Mouse (Mus musculus) ovary, postnatal 36 days (tissue): ENCODE measurements around the gene Dgkz.
A peak's percentile ranks its signal among the peaks of the same experiment; 100 is the strongest.

Experiments
- DNase-seq: peaks from one replicate; pipeline ENCODE4 v3.0.0; 2022; ENCODE audit warnings: low spot score, mixed read lengths

The Dgkz gene

DNA sequence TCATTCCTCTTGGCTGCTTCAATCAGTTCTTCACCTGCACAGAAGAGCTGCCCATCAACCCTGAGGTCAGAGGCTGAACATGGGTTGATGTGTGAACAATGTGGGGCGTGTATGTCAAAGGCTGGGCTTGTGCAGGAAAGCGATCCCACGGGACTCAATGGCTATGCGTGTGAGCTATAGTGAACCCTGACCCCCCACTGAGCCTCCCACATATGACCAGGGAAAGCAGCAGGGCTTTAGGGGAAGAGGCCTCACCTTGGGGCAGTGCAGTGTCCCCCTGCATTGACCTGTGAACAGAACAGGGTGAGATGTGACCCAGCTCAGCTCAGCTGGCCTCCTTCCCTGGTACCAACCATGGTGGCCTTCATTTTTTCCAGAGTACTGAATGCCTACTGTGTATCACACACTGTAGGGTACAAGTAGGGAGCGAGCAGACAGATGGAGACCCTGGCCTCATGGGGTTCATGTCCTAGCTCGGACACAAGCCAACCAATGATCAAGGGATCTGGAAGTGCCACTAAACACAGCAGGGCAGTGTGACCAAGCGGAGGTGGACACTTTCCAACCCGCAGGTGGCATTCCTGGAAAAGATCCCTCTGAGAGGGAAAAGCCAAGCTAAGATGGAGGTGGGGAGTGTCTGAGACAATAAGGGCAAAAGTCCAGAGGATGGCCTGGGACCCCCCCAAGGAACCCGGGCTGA lies 40.7 kb downstream of the Dgkz start:
- no peak for DNase-seq

DNA sequence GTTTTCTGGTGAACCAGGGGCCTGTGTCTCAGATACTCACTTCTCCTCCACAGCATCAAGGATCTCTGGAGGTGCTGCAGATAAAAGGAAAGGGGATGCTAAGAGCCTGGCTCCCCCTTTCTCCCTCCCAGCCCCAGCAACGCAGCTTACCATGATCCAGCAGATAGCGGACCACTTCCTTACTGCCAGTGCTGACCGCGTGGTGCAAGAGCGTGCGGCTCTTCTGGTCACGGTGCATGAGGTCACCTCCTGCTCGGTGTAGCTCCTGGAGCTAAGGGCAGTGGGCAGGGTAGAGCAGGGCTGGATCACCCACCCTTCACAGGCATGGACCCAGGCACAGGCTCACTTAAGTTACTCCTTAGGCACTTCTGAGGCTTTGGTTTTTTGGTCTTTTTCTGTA lies 41.6 kb downstream of the Dgkz start:
- no peak for DNase-seq

DNA sequence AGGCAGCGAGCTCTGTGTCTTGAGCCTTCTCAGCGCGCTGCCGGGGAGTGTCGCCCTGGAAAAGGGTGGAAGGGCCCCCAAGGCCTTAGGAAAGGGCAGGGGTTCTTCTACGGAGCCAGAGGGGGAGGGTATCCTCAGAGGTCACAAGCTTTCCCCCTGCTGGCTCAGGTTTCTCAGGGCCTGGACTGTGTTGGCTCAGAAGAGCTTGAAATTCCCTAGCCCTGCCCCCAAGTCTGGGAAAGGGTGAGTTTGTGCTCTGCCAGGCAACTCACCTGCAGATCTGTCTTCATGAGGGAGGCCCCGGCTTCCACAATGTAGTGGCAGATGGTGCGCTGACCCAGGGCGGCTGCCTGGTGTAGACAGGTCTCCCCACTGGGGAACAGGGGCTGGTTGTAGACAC lies 42.2 kb downstream of the Dgkz start:
- DNase-seq: no peak

DNA sequence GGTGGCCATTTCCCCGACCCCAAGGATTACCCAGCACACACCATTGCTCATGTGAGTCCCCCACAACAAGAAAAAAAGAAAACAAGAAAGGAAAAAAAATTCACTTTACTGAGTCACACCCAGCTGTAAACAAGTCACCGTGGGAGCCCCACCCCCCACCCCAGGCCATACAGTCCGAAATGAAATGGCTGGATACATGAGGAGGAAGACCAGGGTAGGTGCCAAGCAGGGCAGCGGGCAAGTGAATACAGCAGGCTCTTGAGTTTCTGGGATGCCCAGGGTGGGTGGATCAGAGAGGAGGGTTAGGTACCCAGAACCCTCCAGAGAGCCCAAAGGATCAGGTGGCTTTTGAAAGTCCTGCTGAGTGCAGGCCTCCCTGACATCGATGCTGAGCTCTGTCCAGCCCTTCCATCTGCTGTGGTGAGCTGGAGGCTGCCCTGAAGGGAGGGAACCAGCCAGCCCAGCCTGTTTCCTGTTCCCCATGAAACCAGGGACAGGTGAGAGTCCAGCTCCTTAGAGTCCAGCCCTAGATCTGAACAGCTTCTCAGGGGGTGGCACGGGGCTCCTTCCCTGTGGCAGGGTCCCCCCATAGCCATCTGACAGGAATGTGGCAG lies 42.8 kb downstream of the Dgkz start:
- DNase-seq: no peak

DNA sequence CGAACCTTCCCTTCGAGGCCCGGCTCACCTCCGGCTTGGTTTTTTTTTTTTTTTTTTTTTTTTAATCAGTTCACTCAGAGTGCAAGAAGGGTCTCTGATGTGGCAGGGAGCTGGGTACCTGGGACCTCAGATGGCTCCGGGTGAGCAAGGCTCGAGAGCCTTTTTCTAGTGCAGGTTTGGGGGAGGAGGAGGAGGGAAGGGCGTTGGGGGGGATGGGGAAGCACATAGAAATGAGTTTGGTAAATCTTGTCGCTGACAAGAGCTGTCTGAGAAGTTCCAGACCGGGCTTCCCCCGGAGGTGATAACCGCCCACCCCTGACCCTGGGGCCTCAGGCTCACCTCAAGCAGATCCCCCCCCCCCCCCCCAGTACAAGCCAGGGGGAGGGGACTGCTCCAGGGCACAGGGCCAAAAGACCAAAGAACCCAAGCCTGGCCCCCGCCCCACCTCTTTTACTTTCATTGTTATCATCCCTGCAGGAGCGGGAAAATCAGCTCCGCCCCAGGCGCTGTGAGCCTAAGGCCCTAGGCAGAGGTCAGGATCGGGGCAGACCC lies 43.4 kb downstream of the Dgkz start, which contains the start of gene Mdk:
Gene Mdk, minus strand, starts transcription at position 138 of the 552 bp plus-strand sequence.
- no peak for DNase-seq

DNA sequence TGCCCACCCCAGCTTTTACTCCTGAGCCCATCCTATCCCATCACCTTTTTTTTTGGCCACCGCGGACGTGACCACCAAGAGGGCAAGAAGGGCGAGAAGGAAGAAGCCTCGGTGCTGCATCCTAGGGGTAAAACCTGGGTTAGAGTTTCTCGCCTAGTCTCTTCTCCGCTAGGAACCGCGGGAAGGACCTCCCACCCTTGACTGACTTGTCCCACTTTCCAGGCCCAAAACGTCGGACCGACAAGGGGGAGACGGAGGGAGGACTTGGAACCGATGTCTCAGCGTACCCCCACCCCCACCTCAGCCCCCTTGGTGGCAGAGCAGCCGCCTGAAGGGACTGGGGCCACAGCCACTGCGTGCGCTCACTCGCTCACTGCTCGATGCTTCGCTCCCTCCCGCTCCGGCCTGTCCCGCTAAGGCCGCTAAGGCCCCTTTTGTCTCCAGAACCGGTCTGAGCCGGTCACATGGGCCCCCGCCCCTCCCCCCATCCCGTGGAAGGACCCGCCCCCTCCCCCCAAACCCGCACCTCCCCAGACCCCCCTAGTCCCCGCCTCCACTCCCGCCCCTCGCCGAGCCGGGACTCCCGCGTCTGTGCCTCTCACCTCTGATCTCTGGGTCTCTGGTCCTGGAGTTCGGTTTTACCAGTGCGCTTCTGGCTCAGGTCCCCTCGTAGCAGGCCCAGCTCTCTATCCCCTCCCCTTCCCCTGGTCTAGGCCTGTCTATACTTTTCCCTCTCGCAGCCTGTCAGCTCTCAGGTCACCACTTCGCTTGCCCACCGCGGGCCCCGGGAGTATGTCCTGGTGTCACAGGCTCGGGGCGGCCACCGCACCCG lies 44.1 kb downstream of the Dgkz start:
- DNase-seq: peak; percentile 34

DNA sequence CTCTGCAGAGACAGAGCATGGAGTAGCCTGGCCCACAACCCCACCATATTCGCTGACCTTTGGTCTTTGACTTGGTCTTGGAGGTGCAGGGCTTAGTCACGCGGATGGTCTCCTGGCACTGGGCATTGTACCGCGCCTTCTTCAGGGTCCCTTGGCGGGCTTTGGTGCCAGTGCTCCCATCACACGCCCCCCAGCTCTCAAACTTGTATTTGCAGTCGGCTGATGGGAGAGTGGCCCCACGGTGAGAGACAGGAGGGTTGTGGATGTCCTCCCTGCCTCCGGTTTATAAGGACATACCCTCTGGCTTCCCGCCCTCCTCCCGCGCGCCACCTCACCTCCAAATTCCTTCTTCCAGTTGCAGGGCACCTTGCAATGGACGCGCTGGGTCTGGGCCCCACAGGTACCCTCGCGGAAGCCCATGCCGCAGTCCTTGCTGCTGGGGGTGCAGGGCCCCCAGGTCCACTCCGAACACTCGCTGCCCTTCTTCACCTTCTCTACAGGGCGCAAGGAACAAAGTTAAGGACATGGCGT lies 44.8 kb downstream of the Dgkz start:
- DNase-seq: no peak

DNA sequence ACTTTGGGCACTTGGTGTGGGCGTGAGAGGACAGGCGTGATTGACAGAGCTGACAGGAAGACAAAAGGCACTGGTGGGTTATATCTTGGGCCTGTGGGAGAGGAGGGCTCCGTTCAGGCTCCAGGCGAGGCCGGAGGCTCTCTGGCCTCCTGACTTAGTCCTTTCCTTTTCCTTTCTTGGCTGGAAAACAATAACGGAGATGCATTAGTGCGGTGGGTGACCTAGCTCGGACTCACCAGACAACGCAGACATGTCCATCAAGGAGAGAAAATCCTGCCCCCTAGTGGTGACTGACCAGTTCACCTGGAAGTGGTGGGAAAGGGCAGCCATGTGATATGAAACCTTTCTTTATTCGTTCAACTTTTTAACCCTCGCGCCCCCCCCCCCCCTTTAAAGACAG lies 45.7 kb downstream of the Dgkz start:
- no peak for DNase-seq

DNA sequence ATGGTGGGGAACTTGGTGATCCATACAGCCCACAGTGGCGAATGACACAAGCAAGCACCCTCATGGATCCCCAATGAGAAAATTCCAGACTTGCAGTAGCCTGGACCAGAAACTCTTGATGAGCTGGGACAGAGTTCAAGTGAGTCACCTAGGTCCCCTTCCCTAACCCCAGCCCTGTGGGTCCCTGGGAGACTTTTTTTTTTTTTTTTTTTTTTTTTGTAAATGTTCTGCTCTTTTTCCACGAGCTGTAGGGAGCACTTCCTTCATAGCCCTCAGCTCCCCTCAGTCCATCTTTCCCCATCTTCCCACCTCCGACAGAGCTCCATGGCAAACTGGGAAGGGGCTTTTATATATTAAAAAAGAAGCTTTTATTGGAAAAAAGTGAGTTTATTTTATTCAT lies 46.2 kb downstream of the Dgkz start:
- DNase-seq: no peak

DNA sequence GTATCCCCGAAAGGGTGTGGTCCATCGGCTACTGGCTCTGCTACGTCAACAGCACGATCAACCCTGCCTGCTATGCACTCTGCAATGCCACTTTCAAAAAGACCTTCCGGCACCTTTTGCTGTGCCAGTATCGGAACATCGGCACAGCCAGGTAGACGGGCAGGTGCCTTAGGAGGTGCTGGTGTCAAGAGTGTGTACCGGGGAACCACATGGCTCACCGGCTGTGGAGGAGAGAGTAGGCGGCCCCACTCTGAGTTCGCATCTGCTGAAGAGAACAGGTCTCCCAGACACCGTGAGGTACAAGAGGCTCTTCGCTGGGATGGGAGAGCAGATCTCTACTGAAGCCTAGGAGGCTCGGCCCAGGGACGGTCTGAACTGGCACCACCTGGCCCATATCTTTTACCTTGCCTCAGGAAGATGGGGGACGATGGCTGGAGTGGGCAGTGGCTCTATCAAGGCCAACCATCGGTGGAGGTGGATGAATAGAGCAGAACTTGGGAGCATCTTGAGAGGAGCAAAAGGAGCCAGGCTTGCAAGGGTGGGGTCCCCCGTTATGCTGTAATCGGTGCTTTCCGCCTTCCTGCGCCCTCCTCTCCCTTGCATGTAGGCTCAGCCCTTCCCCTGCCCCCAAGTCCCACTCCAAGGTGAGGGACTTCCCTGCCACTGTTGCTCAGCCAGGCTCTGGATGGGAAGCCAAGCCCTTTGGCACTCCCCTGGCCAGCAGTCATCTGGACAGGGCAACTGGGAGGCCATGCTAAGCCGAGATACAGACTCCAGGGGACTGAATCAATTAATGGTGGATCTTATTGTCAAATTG lies 46.9 kb downstream of the Dgkz start:
- DNase-seq: no peak

DNA sequence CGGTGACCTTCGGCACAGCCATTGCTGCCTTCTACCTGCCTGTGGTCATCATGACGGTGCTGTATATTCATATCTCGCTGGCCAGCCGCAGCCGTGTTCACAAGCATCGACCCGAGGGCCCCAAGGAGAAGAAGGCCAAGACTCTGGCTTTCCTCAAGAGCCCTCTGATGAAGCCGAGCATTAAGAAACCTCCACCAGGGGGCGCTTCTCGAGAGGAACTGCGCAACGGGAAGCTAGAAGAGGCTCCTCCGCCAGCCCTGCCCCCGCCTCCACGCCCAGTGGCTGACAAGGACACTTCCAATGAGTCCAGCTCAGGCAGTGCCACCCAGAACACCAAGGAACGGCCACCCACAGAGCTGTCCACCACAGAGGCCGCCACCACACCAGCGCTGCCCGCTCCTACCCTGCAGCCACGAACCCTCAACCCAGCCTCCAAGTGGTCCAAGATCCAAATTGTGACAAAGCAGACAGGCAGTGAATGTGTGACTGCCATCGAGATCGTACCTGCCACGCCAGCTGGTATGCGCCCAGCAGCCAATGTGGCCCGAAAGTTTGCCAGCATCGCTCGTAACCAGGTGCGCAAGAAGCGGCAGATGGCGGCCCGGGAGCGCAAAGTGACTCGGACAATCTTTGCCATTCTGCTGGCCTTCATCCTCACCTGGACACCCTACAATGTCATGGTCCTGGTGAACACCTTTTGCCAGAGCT lies 47.7 kb downstream of the Dgkz start:
- peak; percentile 71 for DNase-seq

DNA sequence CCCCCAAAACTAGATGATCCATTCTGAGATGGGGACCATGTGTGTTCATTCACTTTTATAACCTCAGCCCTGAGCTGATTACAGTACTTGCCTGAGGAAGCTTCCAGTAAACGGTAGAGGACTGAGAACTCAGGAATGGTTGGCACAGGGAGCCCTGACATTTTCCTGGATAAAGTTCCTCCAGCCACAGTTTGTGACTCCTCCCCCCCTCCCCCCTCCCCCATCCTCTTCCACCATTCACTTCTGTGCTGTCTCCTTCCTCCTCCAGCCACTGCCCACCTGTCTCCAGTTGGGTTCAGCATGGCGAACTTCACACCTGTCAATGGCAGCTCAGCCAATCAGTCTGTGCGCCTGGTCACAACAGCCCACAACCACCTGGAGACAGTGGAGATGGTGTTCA lies 48.7 kb downstream of the Dgkz start, which contains the start of gene Chrm4:
Gene Chrm4, plus strand, starts transcription at position 301 of the 400 bp plus-strand sequence.
- no peak for DNase-seq

DNA sequence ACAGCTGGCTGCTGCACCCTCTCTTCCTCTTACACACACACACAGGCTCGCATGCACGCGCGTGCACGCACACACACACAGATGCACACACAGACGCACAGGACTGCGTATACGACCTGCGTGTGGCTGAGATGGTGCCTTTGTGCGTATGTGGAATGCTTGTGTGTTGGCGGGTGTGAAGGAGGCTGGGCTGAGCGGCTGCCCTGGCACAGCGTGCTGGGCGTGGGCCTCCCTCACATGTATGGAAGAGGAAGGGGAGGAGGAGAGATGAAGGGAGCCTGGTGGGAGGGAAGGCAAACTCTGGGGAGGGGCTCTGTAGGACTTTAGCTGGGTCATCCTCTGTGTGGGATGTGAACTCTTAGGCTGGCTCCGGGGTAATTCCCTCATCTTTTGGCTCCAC lies 50.2 kb downstream of the Dgkz start:
- no peak for DNase-seq

DNA sequence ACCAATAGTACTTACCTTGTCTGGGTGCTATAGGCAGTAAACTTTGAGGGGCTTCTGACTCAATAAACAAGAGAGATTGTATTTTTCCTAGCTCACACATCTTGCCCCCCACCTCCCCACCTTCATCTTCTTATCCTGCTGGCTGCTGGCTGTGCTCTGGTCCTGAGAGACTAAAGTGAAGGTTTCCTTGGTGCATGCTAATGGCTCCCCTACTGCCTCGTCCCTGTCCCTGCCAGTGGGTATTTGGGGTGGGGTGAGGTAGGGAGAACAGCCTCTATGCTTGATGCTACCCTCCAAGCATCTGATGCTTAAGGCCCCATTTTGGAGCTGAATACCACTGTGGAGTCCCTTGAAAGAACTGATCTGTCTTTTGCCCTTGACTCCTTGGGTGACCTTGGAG lies 50.9 kb downstream of the Dgkz start:
- DNase-seq: no peak

DNA sequence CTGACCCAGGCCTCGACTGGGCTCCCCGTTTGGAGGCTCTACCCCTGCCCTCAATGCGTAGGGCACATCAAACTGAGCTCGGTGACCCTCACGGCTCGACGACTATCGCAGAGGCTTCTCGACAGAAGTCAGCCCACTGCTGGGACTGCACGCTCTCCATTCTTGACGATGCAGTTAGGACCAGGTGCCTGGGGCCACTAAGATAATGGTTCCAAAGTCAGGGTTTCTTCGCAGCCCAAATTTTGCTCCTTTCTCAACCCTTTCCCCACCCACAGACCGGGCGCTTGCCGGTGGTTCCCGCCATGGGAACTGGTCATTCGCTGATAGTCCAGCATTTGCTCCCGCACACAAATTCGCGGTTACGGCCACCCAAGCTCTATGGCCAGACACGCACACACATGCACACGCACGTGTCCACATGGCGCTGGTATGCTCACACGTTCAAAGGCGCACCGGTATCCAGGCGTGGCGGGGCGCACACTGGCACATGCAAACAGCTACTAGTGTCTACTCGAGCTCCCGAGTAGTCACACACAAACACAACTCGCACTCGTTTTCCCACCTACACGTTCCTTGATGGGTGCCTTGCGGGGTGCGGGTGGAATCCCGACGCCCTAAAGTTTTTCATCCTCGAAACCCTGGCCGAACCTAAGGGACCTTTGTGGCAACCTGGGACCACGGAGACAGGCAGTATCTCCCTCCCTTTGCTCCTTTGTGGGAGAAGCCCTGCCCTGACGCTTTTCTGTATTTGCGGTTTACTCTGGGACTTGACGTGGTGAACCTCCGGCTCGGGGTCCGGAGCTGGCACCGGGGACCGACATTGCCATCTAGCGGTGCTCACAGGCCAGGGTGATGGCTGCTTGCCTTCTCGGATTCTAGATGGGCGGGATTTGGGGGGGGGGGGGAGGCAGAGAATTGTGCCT lies 52.0 kb downstream of the Dgkz start:
- DNase-seq: peak; percentile 73

DNA sequence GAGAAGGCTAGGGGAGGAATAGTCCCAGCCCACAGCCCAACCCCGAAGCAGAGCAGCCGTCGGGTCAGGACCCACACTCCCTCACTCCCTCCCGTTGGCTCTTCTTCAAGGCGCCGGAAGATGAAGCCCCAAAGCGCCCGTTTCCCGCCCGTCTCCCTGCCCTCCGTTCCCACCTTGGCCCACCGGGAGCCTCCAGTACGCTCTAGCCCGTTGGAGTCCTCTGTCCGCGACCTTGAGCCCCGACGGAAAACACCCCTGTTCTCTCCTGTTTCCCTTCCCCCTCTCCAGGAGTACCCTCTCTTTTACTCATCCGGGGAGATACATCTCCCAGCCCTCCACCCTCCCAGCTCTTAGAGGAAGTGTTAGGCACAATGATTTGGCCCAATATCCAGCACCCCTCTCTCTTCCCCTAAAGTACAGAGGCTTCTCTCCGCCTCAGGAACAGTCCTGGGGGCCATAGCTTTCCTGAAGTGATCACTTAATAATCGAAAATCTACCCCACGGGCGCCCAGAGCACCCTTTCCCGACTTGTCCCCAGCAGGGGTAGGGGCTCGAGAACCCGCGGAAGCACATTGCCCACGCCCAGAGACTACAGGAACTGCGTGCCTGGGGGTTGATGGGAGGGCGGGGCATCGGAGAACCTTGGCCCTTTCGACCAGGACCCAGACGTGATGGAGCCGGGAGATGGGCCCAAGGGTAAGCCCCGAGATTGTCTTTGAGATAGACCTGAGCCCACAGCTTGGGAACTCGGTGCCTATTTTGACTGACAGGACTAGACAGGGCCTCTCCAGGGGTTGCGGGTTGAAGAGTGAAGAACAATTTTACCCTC lies 52.9 kb downstream of the Dgkz start:
- DNase-seq: no peak

DNA sequence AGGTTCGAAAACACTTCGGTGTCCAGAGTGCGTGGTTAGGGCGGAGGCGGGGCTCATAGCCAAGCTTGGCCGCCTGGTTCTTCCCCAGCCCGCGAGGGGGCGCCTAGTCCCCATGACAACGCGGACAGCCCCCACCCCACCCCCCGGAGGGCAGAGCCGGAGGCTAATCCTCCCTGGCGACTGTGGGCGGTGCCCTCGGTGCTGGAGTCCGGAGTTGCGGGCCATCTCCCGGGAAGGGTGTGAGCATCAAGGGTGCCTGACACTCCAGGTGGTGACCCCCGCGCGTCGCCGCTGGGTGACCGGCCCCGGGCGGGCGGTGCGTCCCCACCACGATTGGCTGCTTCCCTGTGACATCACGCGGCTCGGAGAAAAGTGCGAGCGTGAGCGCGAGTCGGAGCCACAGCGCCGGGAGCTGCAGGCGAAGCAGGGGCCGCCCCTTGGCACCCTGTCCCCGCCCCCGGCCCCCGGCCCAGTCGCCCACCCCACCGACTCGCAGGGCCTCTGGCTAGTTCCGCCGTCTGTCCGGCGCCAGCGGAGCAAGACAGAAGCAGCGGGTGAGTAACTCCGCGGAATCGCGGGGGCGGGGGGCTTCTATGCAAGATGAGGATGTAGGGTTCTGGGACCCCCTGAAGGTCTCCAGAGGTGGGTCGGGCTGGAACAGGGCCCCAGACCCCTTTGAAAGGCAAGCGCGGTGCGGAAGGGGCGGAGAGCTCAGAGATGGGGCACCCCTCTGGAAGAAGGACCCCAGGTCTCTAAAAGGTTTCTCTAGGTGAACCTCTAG lies 53.7 kb downstream of the Dgkz start:
- peak; percentile 68 for DNase-seq

DNA sequence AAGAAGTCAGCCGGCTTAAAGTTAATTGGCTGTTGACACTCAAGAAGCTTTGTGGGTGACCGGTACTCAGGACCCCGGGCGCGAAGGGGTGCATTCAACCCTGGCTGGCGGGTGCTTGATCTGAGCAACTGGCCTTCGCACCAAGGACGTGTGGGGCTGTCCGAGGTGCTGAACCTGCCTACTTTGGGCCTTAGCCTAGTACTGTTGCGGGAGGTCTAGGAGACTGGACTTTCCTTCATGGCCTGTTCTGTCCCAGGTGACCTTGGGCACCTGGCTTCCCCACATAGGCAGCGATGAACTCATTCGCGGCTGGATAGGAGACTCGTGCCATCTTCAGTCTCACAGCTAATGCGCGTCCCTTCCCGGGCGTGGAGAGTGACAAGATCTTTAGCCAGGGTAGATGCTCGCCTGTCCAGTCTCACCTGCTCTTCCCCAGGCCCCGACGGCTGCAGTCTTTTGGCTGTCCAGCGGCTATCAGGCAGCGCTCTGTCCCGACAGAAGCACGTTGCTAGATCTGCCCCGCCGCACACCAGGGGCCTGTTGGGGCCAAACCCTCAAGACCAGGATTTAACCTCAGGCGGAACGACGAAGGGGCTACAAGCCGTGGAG lies 54.4 kb downstream of the Dgkz start:
- DNase-seq: peak; percentile 83
